Mouse (Mus musculus): ENCODE measurements around the gene Slco1a4. TPM values are rescaled to one million over a fixed set of nuclear protein-coding genes. Genes with fewer than 3 reads are reported as not detected.

The Slco1a4 gene
- polyA plus RNA-seq, 1 experiment from 2014 or later: 0.47 TPM

DNA sequence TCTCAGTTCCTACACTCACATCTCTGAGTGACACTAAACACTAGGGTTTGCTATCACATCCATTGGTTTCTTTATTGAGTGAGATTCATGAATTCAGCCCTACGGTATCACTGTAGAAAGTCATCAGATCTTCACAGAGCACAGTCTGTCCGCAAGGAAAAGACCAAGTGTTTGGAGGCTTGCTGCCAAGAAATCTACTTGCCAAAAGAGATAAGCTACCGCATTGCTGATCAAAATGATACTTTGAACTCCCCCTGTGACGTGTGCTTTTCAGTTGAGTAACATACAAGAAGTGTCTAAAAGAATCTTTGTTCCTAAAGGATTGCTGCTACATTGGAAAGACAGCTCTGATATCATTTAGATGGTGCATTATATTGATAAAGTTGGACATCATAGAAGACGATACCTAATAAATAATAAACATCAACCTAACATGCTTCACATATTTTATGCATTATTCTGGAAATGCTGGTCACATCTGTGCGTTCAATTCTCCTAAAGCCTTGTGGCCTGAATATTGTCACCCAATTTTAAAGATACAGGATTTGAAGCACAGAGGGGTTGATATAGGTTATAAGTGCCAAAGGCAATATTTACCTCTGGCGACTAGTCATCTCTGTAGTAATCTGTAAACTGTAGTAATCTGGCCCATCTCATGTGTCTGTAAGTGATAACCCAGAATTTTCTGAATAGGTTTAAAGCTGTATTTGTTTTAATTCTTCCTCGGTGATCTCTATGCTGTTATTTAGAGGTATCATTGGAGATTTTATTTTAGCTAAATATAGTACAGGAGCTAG lies 1.9 kb upstream of the Slco1a4 start:
- 76% methylated on average over 8 of the region's 8 CpGs for WGBS
- no peak for DNase-seq (ENCODE audit: low spot score)
- no peak overlapping the region for H3K27ac ChIP-seq (replicated peaks; ENCODE audit: low read depth, low read length)
- no peaks in the 10 kb centered on the region for H3K36me3 ChIP-seq (ENCODE audit: control insufficient read depth, insufficient read depth, low read length)
- H3K4me2 ChIP-seq (ENCODE audit: low read depth, low read length): no peak overlapping the region
- no peaks in the 10 kb centered on the region for H3K9me3 ChIP-seq (ENCODE audit: control insufficient read depth, low read length)
- H3K27me3 ChIP-seq (replicated peaks; ENCODE audit: control insufficient read depth, insufficient read depth, low read length): no peaks in the 10 kb centered on the region
- no peak overlapping the region for H3K9ac ChIP-seq (ENCODE audit: low read depth, low read length)
- no peak for ATAC-seq (ENCODE audit: low read depth)
- no peak overlapping the region for H3K4me3 ChIP-seq (ENCODE audit: low read depth, low read length)
- no peaks in the 10 kb centered on the region for H3K4me1 ChIP-seq (ENCODE audit: control insufficient read depth, insufficient read depth, low read length)

DNA sequence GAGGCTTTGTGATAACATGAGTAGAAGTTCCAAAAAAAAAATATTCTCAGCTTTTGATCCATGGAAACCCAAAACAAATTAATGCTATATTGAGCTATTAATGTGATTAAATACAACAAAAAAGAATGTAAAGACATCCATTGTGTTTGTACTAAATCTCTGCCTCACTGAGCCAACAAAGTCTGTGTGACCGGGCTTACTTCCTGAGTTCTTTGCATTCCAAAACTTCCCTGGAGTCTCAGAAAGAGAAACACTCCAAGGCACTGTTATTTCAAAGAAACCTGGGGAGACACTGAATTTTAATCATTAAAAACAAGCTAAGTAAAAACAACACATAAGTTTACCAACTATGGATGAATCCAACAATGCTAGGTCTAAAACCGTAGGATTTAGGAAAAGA lies 2.4 kb downstream of the Slco1a4 start:
- H3K36me3 ChIP-seq (ENCODE audit: control insufficient read depth, insufficient read depth, low read length): no peaks in the 10 kb centered on the region
- DNase-seq (ENCODE audit: low spot score): peak; percentile 3
- H3K27ac ChIP-seq (replicated peaks; ENCODE audit: low read depth, low read length): no peak overlapping the region
- H3K4me2 ChIP-seq (ENCODE audit: low read depth, low read length): no peak overlapping the region
- no peak overlapping the region for H3K4me3 ChIP-seq (ENCODE audit: low read depth, low read length)
- no peak overlapping the region for H3K9ac ChIP-seq (ENCODE audit: low read depth, low read length)
- no peaks in the 10 kb centered on the region; the same call in 1 of the 2 replicates for H3K4me1 ChIP-seq (ENCODE audit: control insufficient read depth, insufficient read depth, low read length)
- no peak for ATAC-seq (ENCODE audit: low read depth)
- no peaks in the 10 kb centered on the region for H3K9me3 ChIP-seq (ENCODE audit: control insufficient read depth, low read length)
- H3K27me3 ChIP-seq (replicated peaks; ENCODE audit: control insufficient read depth, insufficient read depth, low read length): no peaks in the 10 kb centered on the region
- 46% methylated on average over 2 of the region's 2 CpGs for WGBS

DNA sequence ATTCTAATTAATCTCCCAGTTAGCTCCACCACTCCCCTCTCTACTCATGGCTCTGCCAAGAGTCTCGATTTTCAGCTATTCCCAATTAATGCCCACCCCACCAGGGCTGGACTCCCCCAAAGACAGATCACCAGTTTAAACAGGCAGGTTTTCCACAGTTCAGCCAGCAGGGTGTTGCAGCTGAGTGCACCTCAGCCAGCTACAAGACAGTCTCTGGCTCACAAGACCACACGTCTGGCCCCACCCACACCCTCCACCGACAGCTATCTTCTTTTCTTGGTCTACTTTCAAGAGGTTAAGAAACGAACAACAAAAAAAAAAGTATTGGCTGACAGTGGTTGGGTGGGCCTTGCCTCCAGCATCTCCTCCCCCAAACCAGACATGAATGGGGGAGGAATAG lies 6.9 kb downstream of the Slco1a4 start:
- H3K4me3 ChIP-seq (ENCODE audit: low read depth, low read length): no peak overlapping the region
- no peak for ATAC-seq (ENCODE audit: low read depth)
- H3K4me2 ChIP-seq (ENCODE audit: low read depth, low read length): no peak overlapping the region
- no peaks in the 10 kb centered on the region for H3K27me3 ChIP-seq (replicated peaks; ENCODE audit: control insufficient read depth, insufficient read depth, low read length)
- no peaks in the 10 kb centered on the region for H3K9me3 ChIP-seq (ENCODE audit: control insufficient read depth, low read length)
- no peak overlapping the region for H3K9ac ChIP-seq (ENCODE audit: low read depth, low read length)
- H3K27ac ChIP-seq (replicated peaks; ENCODE audit: low read depth, low read length): no peak overlapping the region
- WGBS: 18% methylated on average over 4 of the region's 4 CpGs
- H3K36me3 ChIP-seq (ENCODE audit: control insufficient read depth, insufficient read depth, low read length): no peaks in the 10 kb centered on the region
- no peaks in the 10 kb centered on the region; the same call in 1 of the 2 replicates for H3K4me1 ChIP-seq (ENCODE audit: control insufficient read depth, insufficient read depth, low read length)
- DNase-seq (ENCODE audit: low spot score): no peak

- Histone ChIP-seq H3K9me3 (ENCODE audit: control insufficient read depth, low read length) (no peaks in the 10 kb centered on the region), H3K9ac (ENCODE audit: low read depth, low read length) (no peak overlapping the region), H3K27ac (replicated peaks; ENCODE audit: low read depth, low read length) (no peak overlapping the region), H3K4me2 (ENCODE audit: low read depth, low read length) (no peak overlapping the region), H3K4me1 (ENCODE audit: control insufficient read depth, insufficient read depth, low read length) (no peaks in the 10 kb centered on the region), H3K36me3 (ENCODE audit: control insufficient read depth, insufficient read depth, low read length) (no peaks in the 10 kb centered on the region), H3K4me3 (ENCODE audit: low read depth, low read length) (no peak overlapping the region), H3K27me3 (replicated peaks; ENCODE audit: control insufficient read depth, insufficient read depth, low read length) (no peaks in the 10 kb centered on the region)
- no peak for ATAC-seq (ENCODE audit: low read depth)
- peak; percentile 77 for DNase-seq (ENCODE audit: low spot score)
- 14% methylated on average over 1 of the region's 1 CpGs for WGBS
Observed at GRCm38 (mm10) chr6:141797837-141798236, 58.2 kb downstream of the Slco1a4 start.

GRCm38 (mm10) chr6:141774476-141774875 lies 81.5 kb downstream of the Slco1a4 start:
- H3K27me3 ChIP-seq (replicated peaks; ENCODE audit: control insufficient read depth, insufficient read depth, low read length): no peaks in the 10 kb centered on the region
- H3K9ac ChIP-seq (ENCODE audit: low read depth, low read length): no peak overlapping the region
- no peak for DNase-seq (ENCODE audit: low spot score)
- H3K9me3 ChIP-seq (ENCODE audit: control insufficient read depth, low read length): no peaks in the 10 kb centered on the region
- ATAC-seq (ENCODE audit: low read depth): no peak
- no peak overlapping the region for H3K4me2 ChIP-seq (ENCODE audit: low read depth, low read length)
- no peak overlapping the region for H3K4me3 ChIP-seq (ENCODE audit: low read depth, low read length)
- WGBS: 70% methylated on average over 2 of the region's 2 CpGs
- no peak overlapping the region for H3K27ac ChIP-seq (replicated peaks; ENCODE audit: low read depth, low read length)
- no peaks in the 10 kb centered on the region for H3K4me1 ChIP-seq (ENCODE audit: control insufficient read depth, insufficient read depth, low read length)
- H3K36me3 ChIP-seq (ENCODE audit: control insufficient read depth, insufficient read depth, low read length): no peaks in the 10 kb centered on the region

DNA sequence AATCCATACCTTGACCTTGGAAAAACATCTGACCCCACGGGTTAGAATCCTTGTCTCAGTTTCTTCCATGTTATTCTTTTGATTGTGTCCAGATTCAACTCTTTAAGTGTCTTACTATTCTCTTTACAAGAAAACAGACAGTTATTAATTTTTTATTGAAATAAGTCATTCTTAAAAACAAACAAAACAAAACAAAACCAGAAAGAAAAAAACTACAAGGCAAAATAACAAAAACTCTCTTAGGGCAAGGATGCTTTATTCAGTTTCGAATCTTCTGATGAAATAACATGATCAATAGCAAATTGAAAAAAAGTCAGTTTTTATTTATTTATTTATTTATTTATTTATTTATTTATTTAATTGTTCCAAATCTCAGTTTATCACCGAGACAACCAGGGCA lies 82.3 kb downstream of the Slco1a4 start, which contains the start of gene Gm5724:
TSS of gene Gm5724 (minus strand) at position 101 of the 400 bp plus-strand sequence.
- Histone ChIP-seq H3K27me3 (replicated peaks; ENCODE audit: control insufficient read depth, insufficient read depth, low read length) (no peaks in the 10 kb centered on the region), H3K9ac (ENCODE audit: low read depth, low read length) (no peak within 1 kb of the TSS), H3K27ac (replicated peaks; ENCODE audit: low read depth, low read length) (no peak within 1 kb of the TSS), H3K4me3 (ENCODE audit: low read depth, low read length) (no peak within 1 kb of the TSS), H3K36me3 (ENCODE audit: control insufficient read depth, insufficient read depth, low read length) (no peaks in the 10 kb centered on the region), H3K4me1 (ENCODE audit: control insufficient read depth, insufficient read depth, low read length) (no peaks in the 10 kb centered on the region), H3K9me3 (ENCODE audit: control insufficient read depth, low read length) (no peaks in the 10 kb centered on the region), H3K4me2 (ENCODE audit: low read depth, low read length) (no peak within 1 kb of the TSS)
- DNase-seq (ENCODE audit: low spot score) (no peak), ATAC-seq (ENCODE audit: low read depth) (no peak)
- 83% methylated on average over 3 of the region's 3 CpGs for WGBS

Other genes starting within 250 kb of the Slco1a4 start
- not detected in 2 replicates for gene Slco1b2, start 226.7 kb downstream of the Slco1a4 start, polyA plus RNA-seq (2014; fragmentation: Nextera tagmentation; extraction: Ambion mirVana)
- gene Gm5724, start 82.4 kb downstream of the Slco1a4 start, polyA plus RNA-seq (2014; fragmentation: Nextera tagmentation; extraction: Ambion mirVana): 0.13 TPM in 1 of 2 replicates, not detected in the other
- not detected in 2 replicates for gene Slco1a1, start 90.8 kb upstream of the Slco1a4 start, polyA plus RNA-seq (2014; fragmentation: Nextera tagmentation; extraction: Ambion mirVana)
- not detected in 2 replicates for gene Gm6614, start 155.2 kb upstream of the Slco1a4 start, polyA plus RNA-seq (2014; fragmentation: Nextera tagmentation; extraction: Ambion mirVana)

Data from embryonic facial prominence, embryonic 14.5 days (tissue).